Mouse (Mus musculus) embryonic facial prominence, embryonic 15.5 days (tissue): ENCODE measurements around the gene Cspg5. TPM values are rescaled to one million over a fixed set of nuclear protein-coding genes. Genes with fewer than 3 reads are reported as not detected.

Experiments used
- ATAC-seq: fragments of 200-750 bp; cut with Nextera tagmentation; 2 replicates; pipeline ENCODE4 v1.8.0; 2017; ENCODE audit warnings: low read depth, moderate TSS enrichment; ENCODE audit not compliant: insufficient number of reproducible peaks, low FRiP score, low TSS enrichment
- H3K27ac ChIP-seq: fragments of 300-500 bp; sonication (generic); replicated peaks from 2 replicates; pipeline ENCODE4 v1.5.1; 2015; ENCODE audit warnings: mild to moderate bottlenecking, inconsistent platforms
- H3K27me3 ChIP-seq: fragments of 300-500 bp; sonication (generic); 2 replicates; pipeline ENCODE4 v1.6.1; 2015; ENCODE audit warnings: inconsistent platforms
- H3K36me3 ChIP-seq: fragments of 300-500 bp; sonication (generic); 2 replicates; pipeline ENCODE4 v1.6.1; 2015; ENCODE audit warnings: mild to moderate bottlenecking, inconsistent platforms
- H3K4me1 ChIP-seq: fragments of 300-500 bp; sonication (generic); 2 replicates; pipeline ENCODE4 v1.6.1; 2015; ENCODE audit warnings: inconsistent platforms
- H3K4me2 ChIP-seq: fragments of 300-500 bp; sonication (generic); replicated peaks from 2 replicates; pipeline ENCODE4 v1.6.1; 2015; ENCODE audit warnings: mild to moderate bottlenecking, inconsistent platforms
- H3K4me3 ChIP-seq: fragments of 300-500 bp; sonication (generic); replicated peaks from 2 replicates; pipeline ENCODE4 v1.5.1; 2015; ENCODE audit warnings: mild to moderate bottlenecking, inconsistent platforms
- H3K9ac ChIP-seq: fragments of 300-500 bp; sonication (generic); 2 replicates; pipeline ENCODE4 v1.6.1; 2015; ENCODE audit warnings: inconsistent platforms
- H3K9me3 ChIP-seq: fragments of 300-500 bp; sonication (generic); replicated peaks from 2 replicates; pipeline ENCODE4 v1.6.1; 2016; ENCODE audit warnings: inconsistent platforms
- WGBS: fragments of 180-500 bp; shearing (Covaris S2); methylation state at CpG from one replicate; pipeline ENCODE4 v1.1.7; 2015; 5-methylcytosine and 5-hydroxymethylcytosine counted together
- polyA plus RNA-seq: library from polyadenylated mRNA; unstranded; fragments of >200 nt; fragmentation: Nextera tagmentation; extraction: Ambion mirVana; gene quantifications from 2 replicates; pipeline ENCODE4 v1.2.1, GENCODE M21; 2015

The Cspg5 gene
- polyA plus RNA-seq, 1 experiment from 2014 or later = 14.7 TPM

GRCm38 (mm10) chr9:110230395-110231071 is 13.1 kb upstream of the Cspg5 start:
- no peak for ATAC-seq
- no peaks in the 10 kb centered on the region for H3K27me3 ChIP-seq
- no peak overlapping the region for H3K27ac ChIP-seq
- no peak overlapping the region for H3K4me3 ChIP-seq
- H3K9me3 ChIP-seq = no peaks in the 10 kb centered on the region
- WGBS = 82% methylated on average over 16 of the region's 16 CpGs
- peaks cover 80% of the 10 kb centered on the region for H3K36me3 ChIP-seq
- no peak overlapping the region for H3K9ac ChIP-seq
- no peak overlapping the region for H3K4me2 ChIP-seq
- no peaks in the 10 kb centered on the region for H3K4me1 ChIP-seq

GRCm38 (mm10) chr9:110234962-110235361 is 8.6 kb upstream of the Cspg5 start:
- Histone ChIP-seq H3K27ac (no peak overlapping the region), H3K36me3 (peaks cover 82% of the 10 kb centered on the region), H3K27me3 (no peaks in the 10 kb centered on the region), H3K9ac (no peak overlapping the region), H3K4me1 (no peaks in the 10 kb centered on the region), H3K4me3 (no peak overlapping the region), H3K4me2 (no peak overlapping the region), H3K9me3 (no peaks in the 10 kb centered on the region)
- ATAC-seq = no peak
- WGBS = 95% methylated on average over 6 of the region's 6 CpGs

GRCm38 (mm10) chr9:110244567-110244888 is 945 bp downstream of the Cspg5 start:
- Histone ChIP-seq H3K27ac (no peak overlapping the region), H3K27me3 (peaks cover 11% of the 10 kb centered on the region; the same call in 1 of the 2 replicates), H3K4me1 (peaks cover 12% of the 10 kb centered on the region), H3K4me3 (peak overlapping the region; percentile 71), H3K36me3 (peaks cover 14% of the 10 kb centered on the region; the same call in 1 of the 2 replicates), H3K9me3 (no peaks in the 10 kb centered on the region), H3K9ac (no peak overlapping the region), H3K4me2 (peak overlapping the region; percentile 100)
- ATAC-seq = no peak
- WGBS = 25% methylated on average over 7 of the region's 7 CpGs

DNA sequence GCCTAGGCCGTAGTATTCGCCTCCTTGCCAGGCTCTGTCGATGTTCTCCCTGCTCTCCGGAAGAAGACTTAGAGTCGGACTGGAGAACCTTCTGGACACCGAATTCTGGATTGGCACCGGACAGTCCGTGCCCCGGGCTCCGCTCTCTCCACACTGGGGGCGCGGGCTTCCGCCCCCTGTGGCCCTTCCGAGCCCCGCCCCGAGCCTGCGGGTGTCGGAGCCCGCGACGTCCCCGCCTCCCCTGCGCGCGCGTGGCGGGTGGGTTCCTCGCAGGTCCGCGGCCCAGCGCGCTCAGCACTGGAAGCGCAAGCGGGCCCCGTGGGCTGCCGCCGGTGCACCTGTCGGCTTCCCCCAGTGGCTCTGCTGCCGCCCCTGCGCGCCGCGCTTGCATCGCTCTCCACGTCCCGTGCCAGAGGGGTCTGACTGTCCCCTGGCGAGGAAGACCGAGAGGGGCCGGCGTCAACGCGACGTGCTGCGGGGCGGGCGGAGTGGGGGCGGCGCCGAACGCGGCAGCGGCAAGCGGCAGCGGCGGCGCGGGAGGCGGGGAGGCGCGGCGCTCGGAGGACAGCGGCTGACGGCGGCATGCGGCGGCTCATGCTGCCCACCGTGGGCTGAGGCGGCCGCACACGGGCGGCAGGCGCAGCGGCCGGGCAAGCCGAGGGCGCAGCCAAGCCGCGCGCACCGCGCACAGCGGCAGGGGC is 1.5 kb downstream of the Cspg5 start:
- peaks cover 13% of the 10 kb centered on the region; the same call in 1 of the 2 replicates for H3K36me3 ChIP-seq
- H3K4me1 ChIP-seq = peaks cover 17% of the 10 kb centered on the region
- peak overlapping the region; percentile 31 for H3K9ac ChIP-seq
- H3K27me3 ChIP-seq = peaks cover 11% of the 10 kb centered on the region; the same call in 1 of the 2 replicates
- peak overlapping the region; percentile 71 for H3K4me3 ChIP-seq
- no peak overlapping the region for H3K27ac ChIP-seq
- under 1% methylated on average over 92 of the region's 93 CpGs for WGBS
- H3K4me2 ChIP-seq = peak overlapping the region; percentile 100
- H3K9me3 ChIP-seq = no peaks in the 10 kb centered on the region
- ATAC-seq = peak; percentile 45; the same call in 1 of the 2 replicates

DNA sequence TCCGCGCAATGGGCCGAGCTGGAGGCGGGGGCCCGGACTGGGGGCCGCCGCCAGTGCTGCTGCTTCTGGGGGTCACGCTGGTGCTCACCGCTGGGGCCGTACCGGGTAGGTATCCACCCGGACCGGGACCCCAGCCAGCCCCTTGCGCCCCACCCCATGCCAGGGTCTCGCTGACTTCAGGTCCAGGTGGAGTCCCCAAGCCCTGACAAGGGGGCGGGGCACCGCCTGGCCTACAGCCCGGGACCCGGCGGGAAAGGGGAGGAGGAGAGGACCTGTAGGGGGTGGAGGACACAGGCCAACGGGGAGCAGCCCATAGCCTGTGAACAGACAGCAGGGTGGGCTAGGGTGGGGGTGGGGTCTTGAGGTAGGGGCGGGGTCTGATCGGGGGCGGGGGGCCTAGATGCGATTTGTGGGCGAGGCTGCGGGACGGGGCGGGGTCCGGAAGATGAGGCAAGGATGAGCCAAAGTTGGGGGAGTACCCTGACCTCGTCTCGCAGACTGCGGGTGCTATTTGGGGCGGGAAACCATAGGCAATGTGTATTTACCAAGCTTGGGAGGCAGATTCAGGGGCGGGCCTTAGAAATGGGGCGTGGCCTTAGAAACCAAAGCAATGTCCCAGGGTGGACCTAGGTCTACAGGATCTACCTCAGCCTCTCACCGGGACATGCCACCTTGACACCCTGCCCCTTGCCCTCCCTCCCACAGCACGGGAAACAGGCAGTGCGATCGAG is 2.2 kb downstream of the Cspg5 start:
- ATAC-seq = peak; percentile 52
- Histone ChIP-seq H3K9me3 (no peaks in the 10 kb centered on the region), H3K4me3 (peak overlapping the region; percentile 71), H3K36me3 (0 out of 2 replicates have a peak, but pooled peaks cover 8% of the 10 kb centered on the region), H3K4me1 (peaks cover 24% of the 10 kb centered on the region), H3K4me2 (peak overlapping the region; percentile 100), H3K27ac (no peak overlapping the region), H3K9ac (peak overlapping the region; percentile 31), H3K27me3 (peaks cover 11% of the 10 kb centered on the region; the same call in 1 of the 2 replicates)
- 2% methylated on average over 38 of the region's 40 CpGs for WGBS

DNA sequence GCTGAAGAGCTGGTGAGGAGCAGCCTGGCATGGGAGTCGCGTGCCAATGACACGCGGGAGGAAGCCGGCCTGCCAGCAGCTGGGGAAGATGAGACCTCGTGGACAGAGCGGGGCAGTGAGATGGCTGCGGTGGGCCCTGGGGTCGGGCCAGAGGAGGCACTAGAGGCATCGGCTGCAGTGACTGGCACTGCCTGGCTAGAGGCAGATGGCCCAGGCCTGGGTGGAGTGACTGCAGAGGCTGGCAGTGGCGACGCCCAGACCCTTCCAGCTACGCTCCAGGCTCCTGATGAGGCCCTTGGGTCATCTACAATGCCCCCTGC is 2.7 kb downstream of the Cspg5 start:
- peak overlapping the region; percentile 100 for H3K4me2 ChIP-seq
- no peaks in the 10 kb centered on the region for H3K9me3 ChIP-seq
- peaks cover 11% of the 10 kb centered on the region; the same call in 1 of the 2 replicates for H3K27me3 ChIP-seq
- 0 out of 2 replicates have a peak, but pooled peaks cover 4% of the 10 kb centered on the region for H3K36me3 ChIP-seq
- H3K27ac ChIP-seq = no peak overlapping the region
- H3K9ac ChIP-seq = no peak overlapping the region
- WGBS = 45% methylated on average over 13 of the region's 13 CpGs
- H3K4me3 ChIP-seq = peak overlapping the region; percentile 71
- peaks cover 24% of the 10 kb centered on the region for H3K4me1 ChIP-seq
- ATAC-seq = no peak

DNA sequence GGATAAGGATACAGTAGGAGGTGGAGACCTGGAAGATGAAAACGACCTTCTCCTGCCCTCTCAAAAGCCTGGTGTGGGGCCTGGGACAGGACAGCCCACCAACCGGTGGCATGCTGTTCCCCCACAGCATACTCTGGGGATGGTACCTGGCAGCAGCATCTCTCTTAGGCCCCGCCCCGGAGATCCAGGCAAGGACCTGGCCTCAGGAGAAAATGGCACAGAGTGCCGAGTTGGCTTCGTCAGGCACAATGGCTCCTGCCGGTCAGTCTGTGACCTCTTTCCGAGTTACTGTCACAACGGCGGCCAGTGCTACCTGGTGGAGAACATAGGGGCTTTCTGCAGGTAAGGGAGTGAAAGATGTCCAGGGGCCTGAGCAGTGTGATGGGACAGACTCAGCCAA is 3.5 kb downstream of the Cspg5 start:
- peaks cover 11% of the 10 kb centered on the region; the same call in 1 of the 2 replicates for H3K27me3 ChIP-seq

DNA sequence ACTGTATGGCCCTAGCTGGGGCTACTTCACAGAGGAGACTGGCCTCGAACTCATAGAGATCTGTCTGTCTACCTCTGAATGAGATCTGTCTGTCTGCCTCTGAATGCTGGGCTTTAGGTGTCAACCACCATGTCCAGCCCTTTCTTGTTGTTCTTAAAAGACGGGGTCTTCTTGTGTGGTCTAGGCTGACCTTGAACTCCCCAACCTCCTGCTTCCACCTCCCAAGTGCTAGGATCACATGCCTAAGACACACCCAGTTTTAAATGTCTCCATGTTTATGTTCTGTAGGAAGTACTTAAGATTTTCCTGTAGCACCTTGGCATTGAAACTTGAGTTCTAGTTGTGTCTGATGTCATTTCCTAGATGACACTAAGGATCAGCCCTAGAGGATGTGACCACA is 5.3 kb downstream of the Cspg5 start:
- Histone ChIP-seq H3K27me3 (peaks cover 11% of the 10 kb centered on the region; the same call in 1 of the 2 replicates), H3K36me3 (no peaks in the 10 kb centered on the region), H3K9me3 (no peaks in the 10 kb centered on the region), H3K27ac (peak overlapping the region; percentile 71; the same call in 1 of the 2 replicates), H3K4me3 (no peak overlapping the region), H3K4me1 (peaks cover 24% of the 10 kb centered on the region), H3K9ac (no peak overlapping the region), H3K4me2 (no peak overlapping the region)
- 80% methylated on average over 2 of the region's 2 CpGs for WGBS
- ATAC-seq = no peak

More for the DNA sequence above, 3.5 kb downstream of the Cspg5 start:
- no peak overlapping the region for H3K9ac ChIP-seq
- 85% methylated on average over 10 of the region's 10 CpGs for WGBS
- H3K27ac ChIP-seq = no peak overlapping the region
- no peak overlapping the region for H3K4me3 ChIP-seq
- no peak overlapping the region for H3K4me2 ChIP-seq
- H3K9me3 ChIP-seq = no peaks in the 10 kb centered on the region
- H3K4me1 ChIP-seq = peaks cover 24% of the 10 kb centered on the region
- no peak for ATAC-seq
- H3K36me3 ChIP-seq = 0 out of 2 replicates have a peak, but pooled peaks cover under 1% of the 10 kb centered on the region

GRCm38 (mm10) chr9:110249823-110250543 is 6.4 kb downstream of the Cspg5 start:
- Histone ChIP-seq H3K4me2 (peak overlapping the region; percentile 19), H3K36me3 (no peaks in the 10 kb centered on the region), H3K9me3 (no peaks in the 10 kb centered on the region), H3K27me3 (peaks cover 4% of the 10 kb centered on the region; the same call in 1 of the 2 replicates), H3K4me3 (no peak overlapping the region), H3K9ac (no peak overlapping the region), H3K4me1 (peaks cover 24% of the 10 kb centered on the region), H3K27ac (peak overlapping the region; percentile 71)
- ATAC-seq = peak; percentile 32; the same call in 1 of the 2 replicates
- WGBS = 9% methylated on average over 11 of the region's 11 CpGs

- Histone ChIP-seq H3K36me3 (no peaks in the 10 kb centered on the region), H3K9ac (no peak overlapping the region), H3K4me2 (no peak overlapping the region), H3K4me3 (no peak overlapping the region), H3K27ac (no peak overlapping the region), H3K4me1 (peaks cover 24% of the 10 kb centered on the region), H3K27me3 (0 out of 2 replicates have a peak, but pooled peaks cover 2% of the 10 kb centered on the region), H3K9me3 (no peaks in the 10 kb centered on the region)
- WGBS = 84% methylated on average over 14 of the region's 14 CpGs
- ATAC-seq = no peak
These were observed 7.2 kb downstream of the Cspg5 start for GRCm38 (mm10) chr9:110250776-110251175.
